Mouse (Mus musculus) CD4-positive, CD25-positive, alpha-beta regulatory T cell, adult 4 months (primary cell): ENCODE measurements around the gene 4930467E23Rik. TPM values are rescaled to one million over a fixed set of nuclear protein-coding genes. Genes with fewer than 3 reads are reported as not detected.
"Not testable (repeated sequence)": the region's sequence is repeated elsewhere in the genome, so short reads cannot be mapped to it uniquely, and the experiment has no call there.

Source experiments
- ATAC-seq: one replicate; pipeline ENCODE4 v1.8.0; 2017
- polyA plus RNA-seq, 2 experiments: library from polyadenylated mRNA; unstranded; fragments of 100-300 nt; shearing (Covaris generic); gene quantifications; one replicate each; pipeline ENCODE4 v1.2.1; 2017

4930467E23Rik gene
- polyA plus RNA-seq, 2 experiments from 2014 or later: 0.15 TPM; not detected in 1

DNA sequence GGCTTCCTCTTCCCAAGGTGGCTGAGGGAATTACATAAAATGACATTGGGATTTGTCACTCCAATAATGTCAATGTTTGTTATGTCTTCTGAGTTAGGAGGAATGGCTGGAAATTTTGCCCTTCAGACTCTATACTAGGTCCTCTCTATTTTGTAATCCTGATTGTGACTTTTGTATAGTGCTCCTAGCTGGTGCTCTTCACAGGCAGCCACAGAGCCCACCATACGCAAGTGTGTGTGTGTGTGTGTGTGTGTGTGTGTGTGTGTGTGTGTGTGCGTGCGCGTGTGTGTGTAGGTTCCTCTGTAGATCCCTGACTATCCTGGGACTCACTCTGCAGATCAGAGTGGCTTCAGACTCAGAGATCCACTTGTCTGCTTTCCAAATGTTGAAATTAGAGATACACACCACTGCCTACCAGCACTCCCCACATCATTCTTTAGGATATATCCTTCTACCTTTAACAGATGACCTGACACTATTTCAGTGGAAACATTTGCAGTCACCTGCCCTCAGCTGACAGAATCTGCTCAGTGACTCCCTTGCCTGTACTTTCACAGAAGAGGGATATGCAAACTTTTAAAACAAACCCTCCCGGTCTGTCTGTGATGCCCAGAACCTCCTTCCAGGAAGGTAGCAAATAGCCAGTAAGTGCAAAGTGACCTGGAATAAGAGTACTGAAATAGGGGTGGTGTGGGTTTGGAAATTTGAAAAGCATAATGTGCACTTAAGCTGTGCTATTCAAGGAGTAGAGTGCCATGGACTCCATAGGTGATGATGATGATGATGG lies 52.1 kb downstream of the 4930467E23Rik start:
- not testable (repeated sequence) for ATAC-seq

DNA sequence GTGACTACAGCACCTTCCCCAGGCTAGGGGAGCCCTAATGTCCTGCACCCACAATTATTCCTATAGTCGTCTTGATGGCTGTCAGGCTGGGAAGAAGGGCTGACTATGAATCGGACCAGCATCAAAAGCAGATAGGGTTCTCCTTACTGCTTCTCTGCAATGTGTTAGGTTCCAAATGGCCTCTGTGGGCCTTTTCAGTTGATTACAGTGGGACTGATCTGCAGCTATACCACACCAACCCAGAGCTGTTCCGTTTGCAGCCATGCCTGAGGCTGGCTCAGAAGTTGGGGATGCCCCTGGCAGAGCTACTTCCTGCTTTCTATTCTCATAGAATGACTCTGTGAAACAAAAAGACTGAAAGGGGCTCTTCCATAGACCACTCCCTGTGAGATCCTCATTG lies 53.4 kb downstream of the 4930467E23Rik start:
- not testable (repeated sequence) for ATAC-seq

DNA sequence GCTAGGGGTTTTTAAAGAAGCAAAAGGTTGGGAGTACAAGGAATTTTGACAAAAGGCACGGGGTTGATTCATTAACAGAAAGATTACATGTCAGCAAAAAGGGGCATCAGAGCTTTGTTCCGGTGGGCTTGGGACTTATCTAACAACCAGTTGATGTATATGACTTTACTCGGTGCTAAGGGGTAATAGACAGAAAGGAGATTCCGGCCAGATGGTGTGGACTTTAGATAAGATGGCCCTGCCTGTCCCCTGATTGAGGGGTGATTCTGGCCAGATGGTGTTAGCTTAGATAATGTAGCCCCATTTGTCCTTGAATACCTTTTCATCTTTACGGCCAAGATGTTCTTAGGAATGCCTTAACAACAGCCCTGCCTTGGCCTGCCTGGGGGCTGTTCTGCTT lies 54.5 kb downstream of the 4930467E23Rik start:
- not testable (repeated sequence) for ATAC-seq

DNA sequence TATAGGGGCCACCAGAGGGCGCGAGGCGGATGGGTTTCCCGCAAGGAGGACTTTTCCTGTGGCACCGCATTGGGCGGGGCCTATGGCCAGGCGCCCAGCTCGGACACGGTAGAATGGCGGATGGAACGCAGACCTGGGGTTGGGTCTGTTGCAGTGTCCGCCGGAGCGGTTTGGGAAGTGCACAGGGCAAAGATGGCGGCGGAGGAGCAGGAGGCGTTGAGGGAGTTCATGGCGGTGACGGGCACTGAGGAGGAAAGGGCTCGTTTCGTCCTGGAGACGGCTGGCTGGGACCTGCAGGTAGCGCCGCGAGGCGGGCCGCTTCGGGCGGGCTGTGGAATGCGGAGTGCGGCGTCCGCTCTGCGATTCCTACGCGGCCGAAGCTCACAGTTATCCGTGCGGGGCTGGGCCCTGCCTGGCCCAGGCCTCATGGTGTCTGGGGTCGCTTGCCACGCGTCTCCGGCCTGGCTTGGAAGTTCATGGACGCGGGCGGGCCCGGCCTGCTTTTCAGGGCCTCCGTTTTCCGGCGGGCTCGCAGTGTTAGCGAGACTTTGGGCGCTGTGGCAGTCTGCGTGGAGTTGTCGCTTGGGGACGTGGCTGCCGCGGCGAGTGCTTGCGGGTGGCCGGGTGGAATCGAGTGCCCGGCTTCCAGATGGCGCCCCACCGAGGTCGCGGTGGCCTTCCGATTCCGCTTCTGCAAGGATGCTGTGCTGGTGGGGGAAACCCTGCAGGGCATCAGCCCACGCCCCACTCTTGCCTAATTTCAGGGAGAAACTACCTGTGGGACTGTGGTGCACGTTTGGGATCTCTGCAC lies 55.4 kb downstream of the 4930467E23Rik start:
- peak; percentile 97 for ATAC-seq

DNA sequence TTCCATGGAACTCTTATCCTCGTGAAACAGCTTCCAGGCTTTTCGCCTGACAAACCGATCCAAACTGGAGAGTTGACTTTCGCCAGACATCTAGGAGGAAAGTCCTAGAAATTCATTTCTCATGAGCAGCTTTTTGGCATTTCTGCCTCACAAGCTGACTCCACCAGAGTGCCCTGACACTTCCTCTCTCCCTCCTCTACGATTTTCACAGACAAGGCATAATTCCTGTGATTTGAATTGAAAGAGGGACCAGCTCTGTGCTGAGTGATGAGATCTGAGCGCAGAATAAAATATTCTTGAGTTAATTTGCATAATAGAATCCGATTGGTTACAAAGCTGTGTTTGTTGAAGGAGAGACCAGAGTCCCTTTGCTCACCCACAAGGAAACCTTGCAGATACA lies 63.3 kb downstream of the 4930467E23Rik start:
- not testable (repeated sequence) for ATAC-seq

Other genes with a start within 250 kb of the 4930467E23Rik start
- gene Defb7, start 234.5 kb upstream of the 4930467E23Rik start, polyA plus RNA-seq: not detected
- not detected for gene Gm31371, start 173.8 kb downstream of the 4930467E23Rik start, polyA plus RNA-seq